Mouse (Mus musculus) gastrocnemius, adult 2 months (tissue): ENCODE measurements around the gene Hcn4. TPM values are rescaled to one million over a fixed set of nuclear protein-coding genes. Genes with fewer than 3 reads are reported as not detected.

Experiments used
- DNase-seq: peaks from one replicate; pipeline ENCODE4 v3.0.0; 2022
- H3K27ac ChIP-seq: fragments of 200-600 bp; 2 replicates; pipeline ENCODE4 v1.8.1; 2022; ENCODE audit warnings: mild to moderate bottlenecking
- H3K4me3 ChIP-seq: fragments of 200-600 bp; 2 replicates; pipeline ENCODE4 v1.8.1; 2022; ENCODE audit warnings: mild to moderate bottlenecking, moderate library complexity
- CTCF ChIP-seq: fragments of 200-600 bp; IDR thresholded peaks from 2 replicates; pipeline ENCODE4 v1.8.1; 2022; ENCODE audit warnings: antibody characterized with exemption, mild to moderate bottlenecking, moderate library complexity
- intact Hi-C: fragments of 180-260 bp; cut with DNase I; formaldehyde crosslinking; loops from one replicate; pipeline ENCODE4 v1.15.1; 2025
- total RNA-seq, 2 experiments: library from RNA; stranded (reverse); gene quantifications; 2 replicates each; pipeline ENCODE4 v1.2.3; 2021

The Hcn4 gene
- total RNA-seq, 2 experiments from 2014 or later = 1.5 to 2.3 TPM

- H3K4me3 ChIP-seq = no peak overlapping the region
- peak; percentile 50 for DNase-seq
- peak; percentile 82 for TF ChIP-seq CTCF
Observed at GRCm38 (mm10) chr9:58902869-58903585, 79.8 kb downstream of the Hcn4 start.

More at GRCm38 (mm10) chr9:58902869-58903585, 79.8 kb downstream of the Hcn4 start:
- intact Hi-C loops = loop anchor here (2.0 to 10.0 kb wide), 2 partner anchors 380 to 682 kb away; no protein-coding TSS in a partner anchor
- no peak overlapping the region for H3K27ac ChIP-seq

Other genes with a start within 250 kb of the Hcn4 start
- gene Nptn, start 241.2 kb upstream of the Hcn4 start, total RNA-seq = 100 to 1,000 TPM; 102 to 114 TPM
- not detected for gene Rec114, start 79.4 kb upstream of the Hcn4 start, total RNA-seq
- 10 to 100 TPM; 30.2 to 34.2 TPM for gene Neo1, start 213.0 kb downstream of the Hcn4 start, total RNA-seq